Mouse (Mus musculus): ENCODE data around the gene Ube2s.

DNA sequence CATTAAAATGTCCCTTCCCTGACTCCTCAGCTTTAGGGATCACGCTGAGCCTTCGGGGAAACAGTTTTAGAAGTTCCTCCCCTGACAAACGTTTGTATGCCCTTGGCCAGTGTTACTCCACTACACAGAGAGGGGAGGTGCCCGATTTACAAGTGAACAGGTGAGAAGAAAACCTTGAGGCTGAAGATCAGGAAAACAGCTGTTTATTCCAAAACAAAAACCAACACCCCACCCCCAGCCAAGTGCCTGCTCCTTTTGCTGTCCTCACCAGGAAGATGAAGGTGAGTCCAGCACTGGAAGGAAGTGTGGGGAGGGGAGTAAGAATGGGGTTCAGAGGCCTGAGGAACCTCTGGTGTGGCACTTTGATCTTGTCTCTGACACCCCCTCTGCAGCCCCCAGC lies 13.0 kb upstream of the Ube2s start:
- TF ChIP-seq CTCF (IDR thresholded peaks at IDR 0.05; ENCODE audit: low read depth, low read length) (no peak), POLR2A (IDR thresholded peaks at IDR 0.05; ENCODE audit: insufficient read depth, low read length) (no peak), EP300 (IDR thresholded peaks at IDR 0.05; ENCODE audit: insufficient read depth, low read depth, low read length) (peak; percentile 90)
